Mouse (Mus musculus): ENCODE results near the gene Ccdc62. TPM values are rescaled to one million over a fixed set of nuclear protein-coding genes. Genes with fewer than 3 reads are reported as not detected.
A peak's percentile ranks its signal among the peaks of the same experiment; 100 is the strongest.

Ccdc62 gene
- polyA plus RNA-seq, 1 experiment: 79.8 TPM

DNA sequence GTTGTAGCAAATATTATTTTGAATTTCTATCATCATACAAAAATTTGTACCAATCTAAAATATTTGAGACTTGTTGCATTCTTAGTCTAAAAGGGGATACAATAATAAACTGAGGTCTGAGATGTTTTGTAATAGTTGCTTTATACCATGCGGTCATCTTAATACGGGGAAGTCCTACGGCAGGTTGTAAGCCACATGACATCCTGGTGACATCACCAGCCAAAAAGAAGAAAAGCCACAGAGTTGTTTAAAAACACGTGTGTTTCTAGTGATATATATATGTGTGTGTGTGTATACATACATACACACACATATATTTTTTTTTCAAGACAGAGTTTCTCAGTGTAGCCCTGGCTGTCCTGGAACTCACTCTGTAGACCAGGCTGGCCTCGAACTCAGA is 37.0 kb upstream of the Ccdc62 start:
- TF ChIP-seq CTCF (IDR thresholded peaks at IDR 0.05; ENCODE audit: control insufficient read depth, insufficient read depth, insufficient replicate concordance, low read depth, low read length) (no peak), POLR2A (IDR thresholded peaks at IDR 0.05; ENCODE audit: control insufficient read depth, low read depth, low read length) (no peak)

DNA sequence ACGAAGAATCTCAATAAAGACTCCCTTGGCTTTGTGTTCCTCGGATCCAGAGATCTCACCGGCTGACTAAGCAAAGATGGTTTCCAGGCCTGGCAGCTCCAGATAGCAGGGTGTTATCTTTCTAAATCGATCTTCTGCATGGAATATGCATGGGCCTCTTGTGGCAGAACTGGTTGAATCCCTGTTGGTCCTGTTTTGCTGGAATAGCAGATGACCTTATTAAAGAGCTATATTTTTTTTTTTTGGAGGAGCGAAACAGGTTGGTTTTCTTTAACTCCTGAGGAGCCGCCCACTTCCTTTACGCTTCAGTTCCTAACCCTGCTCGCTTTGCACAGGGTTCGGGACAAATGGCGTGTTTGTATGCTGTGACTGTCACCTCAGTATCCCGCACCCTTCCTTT is 34.1 kb upstream of the Ccdc62 start:
- Histone ChIP-seq H3K27me3 (ENCODE audit: control insufficient read depth, insufficient read depth, low read length) (no peaks in the 10 kb centered on the region), H3K36me3 (ENCODE audit: control insufficient read depth, insufficient read depth, low read length) (no peaks in the 10 kb centered on the region), H3K4me3 (ENCODE audit: control insufficient read depth, low read depth, low read length) (no peak overlapping the region), H3K4me1 (ENCODE audit: control insufficient read depth, insufficient read depth, low read length) (peaks cover 11% of the 10 kb centered on the region), H3K27ac (ENCODE audit: control insufficient read depth, insufficient read depth, low read depth, low read length) (no peak overlapping the region)
- TF ChIP-seq CTCF (IDR thresholded peaks at IDR 0.05; ENCODE audit: control insufficient read depth, insufficient read depth, insufficient replicate concordance, low read depth, low read length): no peak
- TF ChIP-seq POLR2A (IDR thresholded peaks at IDR 0.05; ENCODE audit: control insufficient read depth, low read depth, low read length): no peak

More for the DNA sequence above, 37.0 kb upstream of the Ccdc62 start:
- H3K36me3 ChIP-seq (ENCODE audit: control insufficient read depth, insufficient read depth, low read length): no peaks in the 10 kb centered on the region
- peaks cover 9% of the 10 kb centered on the region for H3K4me1 ChIP-seq (ENCODE audit: control insufficient read depth, insufficient read depth, low read length)
- no peak overlapping the region for H3K4me3 ChIP-seq (ENCODE audit: control insufficient read depth, low read depth, low read length)
- no peak overlapping the region for H3K27ac ChIP-seq (ENCODE audit: control insufficient read depth, insufficient read depth, low read depth, low read length)
- no peaks in the 10 kb centered on the region for H3K27me3 ChIP-seq (ENCODE audit: control insufficient read depth, insufficient read depth, low read length)

DNA sequence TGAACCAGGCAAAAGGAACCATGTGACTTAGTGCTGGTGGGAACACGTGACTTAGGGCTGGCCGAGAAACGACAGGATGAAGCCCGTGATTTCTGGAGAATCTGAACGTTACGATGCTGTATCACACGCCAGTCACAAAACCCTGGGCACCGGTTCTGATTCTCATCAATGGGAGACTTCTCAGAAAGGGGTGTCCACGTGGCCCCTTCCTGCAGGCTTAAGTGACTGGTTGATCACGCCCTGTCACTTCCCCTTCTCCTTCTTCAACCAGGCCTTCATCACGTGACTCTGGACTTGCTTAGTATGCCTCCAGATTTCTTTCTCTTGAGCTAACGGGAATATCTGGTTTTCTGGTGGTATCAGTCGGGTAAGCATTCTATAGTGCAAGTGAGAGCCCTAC is 33.1 kb upstream of the Ccdc62 start:
- TF ChIP-seq CTCF (IDR thresholded peaks at IDR 0.05; ENCODE audit: control insufficient read depth, insufficient read depth, insufficient replicate concordance, low read depth, low read length): no peak
- TF ChIP-seq POLR2A (IDR thresholded peaks at IDR 0.05; ENCODE audit: control insufficient read depth, low read depth, low read length): no peak
- no peaks in the 10 kb centered on the region for H3K27me3 ChIP-seq (ENCODE audit: control insufficient read depth, insufficient read depth, low read length)
- H3K36me3 ChIP-seq (ENCODE audit: control insufficient read depth, insufficient read depth, low read length): no peaks in the 10 kb centered on the region
- H3K4me3 ChIP-seq (ENCODE audit: control insufficient read depth, low read depth, low read length): peak overlapping the region; percentile 25
- H3K4me1 ChIP-seq (ENCODE audit: control insufficient read depth, insufficient read depth, low read length): peaks cover 11% of the 10 kb centered on the region
- H3K27ac ChIP-seq (ENCODE audit: control insufficient read depth, insufficient read depth, low read depth, low read length): no peak overlapping the region

DNA sequence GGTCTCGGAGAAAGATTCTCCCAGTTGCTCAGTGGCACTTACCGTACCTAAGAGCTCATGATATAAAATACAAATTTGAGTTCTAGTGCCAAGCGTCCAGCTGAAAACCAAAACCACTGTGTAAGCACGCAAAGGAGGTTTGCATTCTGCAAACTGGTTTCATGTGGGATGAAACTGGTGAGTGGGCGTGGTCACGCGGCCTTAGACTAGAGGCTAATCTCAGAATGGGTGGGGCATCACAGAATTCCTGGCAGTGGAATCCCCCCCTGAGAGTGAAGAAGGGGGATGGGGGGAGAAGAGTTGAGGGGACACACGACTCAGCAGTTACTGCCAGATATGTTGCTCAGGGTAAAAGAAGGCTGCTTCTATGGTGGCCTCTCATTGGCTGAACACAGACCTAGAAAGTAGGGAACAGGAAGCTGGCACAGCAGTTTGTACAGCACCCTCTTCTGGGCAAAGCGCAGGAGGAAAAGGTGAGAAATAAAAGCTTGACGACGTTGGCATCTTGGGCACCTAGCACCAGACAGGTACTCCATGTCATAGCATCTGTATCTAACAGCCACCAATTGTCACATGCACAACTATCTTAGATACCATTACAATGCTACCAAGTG is 26.3 kb upstream of the Ccdc62 start:
- no peak overlapping the region for H3K27ac ChIP-seq (ENCODE audit: control insufficient read depth, insufficient read depth, low read depth, low read length)
- H3K36me3 ChIP-seq (ENCODE audit: control insufficient read depth, insufficient read depth, low read length): no peaks in the 10 kb centered on the region; the same call in 1 of the 2 replicates
- H3K4me1 ChIP-seq (ENCODE audit: control insufficient read depth, insufficient read depth, low read length): peaks cover 10% of the 10 kb centered on the region
- no peak overlapping the region for H3K4me3 ChIP-seq (ENCODE audit: control insufficient read depth, low read depth, low read length)
- TF ChIP-seq CTCF (IDR thresholded peaks at IDR 0.05; ENCODE audit: control insufficient read depth, insufficient read depth, insufficient replicate concordance, low read depth, low read length) (no peak), POLR2A (IDR thresholded peaks at IDR 0.05; ENCODE audit: control insufficient read depth, low read depth, low read length) (no peak)
- no peaks in the 10 kb centered on the region for H3K27me3 ChIP-seq (ENCODE audit: control insufficient read depth, insufficient read depth, low read length)

DNA sequence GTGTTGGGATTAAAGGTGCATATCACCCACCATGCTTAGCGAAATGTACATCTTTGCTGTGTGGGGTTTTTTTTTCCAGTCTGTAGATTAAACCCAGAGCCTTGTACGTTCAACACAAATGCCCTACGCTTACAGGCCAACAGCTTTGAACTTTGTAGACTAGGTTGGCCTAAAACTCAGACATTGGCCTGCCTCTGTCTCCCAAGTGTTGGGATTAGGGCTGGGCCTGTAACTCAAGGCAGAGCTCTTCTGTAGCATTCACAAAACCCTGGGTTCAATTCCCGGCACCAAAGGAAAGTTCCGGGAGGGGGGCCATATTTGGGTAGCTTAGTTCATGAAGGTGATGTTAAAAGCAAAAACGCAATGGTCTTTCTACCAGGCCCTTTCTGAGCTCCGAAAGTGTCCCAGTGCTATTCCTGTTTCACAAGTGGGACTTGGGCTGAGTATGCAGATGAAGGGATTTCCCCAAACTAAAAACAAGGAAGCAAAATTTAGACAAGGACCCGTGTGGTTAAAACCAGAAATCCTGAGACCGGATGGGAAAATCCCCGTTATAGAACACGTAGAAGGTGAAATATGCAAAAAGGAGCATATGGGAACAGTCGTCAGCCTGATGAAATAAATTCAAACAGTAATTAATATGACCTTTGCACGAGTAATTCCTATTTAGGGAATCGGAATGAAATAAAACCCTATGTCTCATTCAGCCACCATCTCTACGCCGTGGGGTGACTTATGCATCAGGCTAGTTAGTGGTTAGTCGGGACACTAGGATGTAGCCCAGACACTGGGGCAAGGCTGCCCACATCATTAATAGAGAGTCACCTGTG is 24.1 kb upstream of the Ccdc62 start:
- Histone ChIP-seq H3K4me3 (ENCODE audit: control insufficient read depth, low read depth, low read length) (peak overlapping the region; percentile 95), H3K4me1 (ENCODE audit: control insufficient read depth, insufficient read depth, low read length) (peaks cover 8% of the 10 kb centered on the region), H3K27me3 (ENCODE audit: control insufficient read depth, insufficient read depth, low read length) (no peaks in the 10 kb centered on the region), H3K36me3 (ENCODE audit: control insufficient read depth, insufficient read depth, low read length) (no peaks in the 10 kb centered on the region; the same call in 1 of the 2 replicates), H3K27ac (ENCODE audit: control insufficient read depth, insufficient read depth, low read depth, low read length) (no peak overlapping the region)
- TF ChIP-seq CTCF (IDR thresholded peaks at IDR 0.05; ENCODE audit: control insufficient read depth, insufficient read depth, insufficient replicate concordance, low read depth, low read length) (no peak), POLR2A (IDR thresholded peaks at IDR 0.05; ENCODE audit: control insufficient read depth, low read depth, low read length) (no peak)

DNA sequence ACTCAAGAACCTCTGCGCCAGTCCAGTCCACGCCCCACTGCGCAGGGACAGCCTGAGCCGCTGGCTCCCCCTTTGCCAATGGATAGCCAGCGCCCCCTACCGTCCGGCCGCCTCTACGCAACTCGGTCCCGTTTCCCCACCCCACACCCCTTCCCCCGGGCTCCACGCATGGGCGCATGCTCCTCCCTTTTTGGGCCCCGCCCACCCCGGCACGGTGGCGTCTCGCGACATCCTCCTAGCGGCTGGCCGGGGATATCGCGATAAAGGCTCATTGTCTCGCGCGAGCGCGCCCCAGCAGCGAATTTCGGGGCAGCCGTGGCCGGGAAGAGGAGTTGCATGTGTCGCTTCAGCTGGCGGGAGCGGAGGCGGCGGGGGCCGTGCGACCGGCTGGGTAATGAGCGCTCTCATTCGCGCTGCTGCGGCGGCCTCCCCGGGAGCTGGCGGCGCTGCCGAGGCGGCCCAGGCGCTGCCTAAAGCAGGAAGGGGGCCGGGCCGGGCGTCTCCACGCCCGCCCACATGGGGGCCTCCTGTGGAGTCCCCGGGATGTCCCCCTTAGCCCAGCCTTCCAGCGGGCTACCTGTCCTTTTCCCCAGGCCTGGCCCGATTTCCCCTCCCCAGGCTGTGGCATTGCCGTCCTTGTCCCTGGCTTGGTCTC is 23.4 kb upstream of the Ccdc62 start, which contains the start of gene Denr:
TSS of gene Denr (plus strand) at position 200 of the 655 bp plus-strand sequence.
- TF ChIP-seq POLR2A (IDR thresholded peaks at IDR 0.05; ENCODE audit: control insufficient read depth, low read depth, low read length) (peak; percentile 91), CTCF (IDR thresholded peaks at IDR 0.05; ENCODE audit: control insufficient read depth, insufficient read depth, insufficient replicate concordance, low read depth, low read length) (peak; percentile 94)
- peak within 1 kb of the TSS; percentile 95 for H3K4me3 ChIP-seq (ENCODE audit: control insufficient read depth, low read depth, low read length)
- H3K27ac ChIP-seq (ENCODE audit: control insufficient read depth, insufficient read depth, low read depth, low read length): peak within 1 kb of the TSS; percentile 46
- no peaks in the 10 kb centered on the region for H3K27me3 ChIP-seq (ENCODE audit: control insufficient read depth, insufficient read depth, low read length)
- peaks cover 8% of the 10 kb centered on the region for H3K4me1 ChIP-seq (ENCODE audit: control insufficient read depth, insufficient read depth, low read length)
- no peaks in the 10 kb centered on the region; the same call in 1 of the 2 replicates for H3K36me3 ChIP-seq (ENCODE audit: control insufficient read depth, insufficient read depth, low read length)

DNA sequence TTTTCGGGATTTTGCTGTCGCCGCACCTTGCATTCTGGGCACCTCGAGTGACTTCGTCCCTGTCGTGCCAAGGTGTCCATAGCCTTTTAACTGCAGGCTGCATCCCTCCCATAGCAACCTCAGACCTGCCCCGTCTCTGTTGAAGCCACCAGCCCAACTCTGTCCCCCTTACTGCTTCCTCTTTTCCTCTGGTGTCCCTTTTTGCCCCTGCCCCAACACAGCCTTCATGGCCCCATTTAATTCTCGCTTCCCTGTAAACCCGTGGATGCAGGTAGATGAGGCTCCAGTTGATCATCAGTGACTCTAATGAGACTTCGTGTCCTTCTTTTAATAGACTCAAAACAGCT is 22.9 kb upstream of the Ccdc62 start:
- peak overlapping the region; percentile 95 for H3K4me3 ChIP-seq (ENCODE audit: control insufficient read depth, low read depth, low read length)
- peaks cover 8% of the 10 kb centered on the region for H3K4me1 ChIP-seq (ENCODE audit: control insufficient read depth, insufficient read depth, low read length)
- TF ChIP-seq CTCF (IDR thresholded peaks at IDR 0.05; ENCODE audit: control insufficient read depth, insufficient read depth, insufficient replicate concordance, low read depth, low read length): no peak
- no peak for TF ChIP-seq POLR2A (IDR thresholded peaks at IDR 0.05; ENCODE audit: control insufficient read depth, low read depth, low read length)
- H3K27me3 ChIP-seq (ENCODE audit: control insufficient read depth, insufficient read depth, low read length): no peaks in the 10 kb centered on the region
- H3K36me3 ChIP-seq (ENCODE audit: control insufficient read depth, insufficient read depth, low read length): no peaks in the 10 kb centered on the region; the same call in 1 of the 2 replicates
- H3K27ac ChIP-seq (ENCODE audit: control insufficient read depth, insufficient read depth, low read depth, low read length): peak overlapping the region; percentile 46
